Mouse (Mus musculus): Measurements from ENCODE around the gene Clpb.
A peak's percentile ranks its signal among the peaks of the same experiment; 100 is the strongest.

Clpb gene

GRCm38 (mm10) chr7:101732096-101732495 lies 68.7 kb downstream of the Clpb start:
- no peak for DNase-seq

GRCm38 (mm10) chr7:101733042-101733441 lies 69.6 kb downstream of the Clpb start:
- DNase-seq, result no peak

GRCm38 (mm10) chr7:101735297-101735696 lies 71.9 kb downstream of the Clpb start:
- DNase-seq, result no peak

- DNase-seq, result no peak
Measured at GRCm38 (mm10) chr7:101737735-101738134, 74.3 kb downstream of the Clpb start.

GRCm38 (mm10) chr7:101739602-101740001 lies 76.2 kb downstream of the Clpb start:
- no peak for DNase-seq

- no peak for DNase-seq
Measured at GRCm38 (mm10) chr7:101743487-101743886, 80.1 kb downstream of the Clpb start.

- DNase-seq, result no peak
Measured at GRCm38 (mm10) chr7:101746559-101747334, 83.3 kb downstream of the Clpb start.

GRCm38 (mm10) chr7:101750268-101750667 lies 86.8 kb downstream of the Clpb start:
- DNase-seq, result no peak

- DNase-seq, result no peak
Measured at GRCm38 (mm10) chr7:101752346-101752745, 88.9 kb downstream of the Clpb start.

GRCm38 (mm10) chr7:101753492-101753891 lies 90.1 kb downstream of the Clpb start:
- DNase-seq, result no peak

GRCm38 (mm10) chr7:101754416-101754815 lies 91.0 kb downstream of the Clpb start:
- no peak for DNase-seq

- DNase-seq, result no peak
Measured at GRCm38 (mm10) chr7:101755301-101755700, 91.9 kb downstream of the Clpb start.

GRCm38 (mm10) chr7:101761899-101762780 lies 98.7 kb downstream of the Clpb start:
- peak; percentile 13 for DNase-seq

GRCm38 (mm10) chr7:101767335-101767907 lies 104.0 kb downstream of the Clpb start:
- no peak for DNase-seq

- DNase-seq, result no peak
Measured at GRCm38 (mm10) chr7:101770051-101770450, 106.6 kb downstream of the Clpb start.

- DNase-seq, result no peak
Measured at GRCm38 (mm10) chr7:101771604-101772003, 108.2 kb downstream of the Clpb start.

- no peak for DNase-seq
Measured at GRCm38 (mm10) chr7:101772687-101773086, 109.3 kb downstream of the Clpb start.

GRCm38 (mm10) chr7:101777053-101777452 lies 113.6 kb downstream of the Clpb start:
- DNase-seq, result no peak

GRCm38 (mm10) chr7:101817861-101818401 lies 154.5 kb downstream of the Clpb start, which contains the start of gene Phox2a:
TSS of gene Phox2a (plus strand) at chr7:101818313.
- no peak for DNase-seq

GRCm38 (mm10) chr7:101820295-101821030 lies 157.0 kb downstream of the Clpb start:
- peak; percentile 41 for DNase-seq

- DNase-seq, result peak; percentile 26
Measured at GRCm38 (mm10) chr7:101821571-101822501, 158.4 kb downstream of the Clpb start.
